Mouse (Mus musculus) liver, postnatal 0 days (tissue): Measurements from ENCODE around the gene Pttg1.

Experiments used
- CTCF ChIP-seq: sonication (generic); IDR thresholded peaks from 2 replicates; pipeline ENCODE4 v1.5.1; 2016; ENCODE audit warnings: antibody characterized with exemption, low read depth
- EP300 ChIP-seq: IDR thresholded peaks from 2 replicates; pipeline ENCODE4 v1.6.1; 2016; ENCODE audit warnings: antibody characterized with exemption, low read depth, mild to moderate bottlenecking

DNA sequence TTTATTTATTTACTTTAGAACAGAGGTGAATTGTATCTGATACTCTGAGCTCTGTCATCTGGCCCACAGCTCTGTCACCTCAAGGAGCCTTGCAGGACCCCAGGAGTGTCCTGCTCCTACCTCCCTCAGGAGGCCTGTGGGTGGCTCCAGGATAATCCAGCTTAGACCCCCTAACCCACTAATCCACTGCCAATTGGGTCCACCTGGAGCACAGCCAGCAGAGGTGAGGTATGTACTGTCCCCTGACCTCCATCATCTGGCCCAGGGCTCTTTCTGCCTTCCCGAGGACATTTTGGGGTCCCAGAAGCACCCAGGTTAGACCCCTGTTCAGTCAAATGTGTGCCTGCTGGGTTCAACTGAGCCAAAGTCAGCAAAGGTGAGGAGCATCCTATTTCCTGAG lies 25.9 kb downstream of the Pttg1 start:
- TF ChIP-seq EP300 (no peak), CTCF (no peak)
